Mouse (Mus musculus): ENCODE results near the gene Sparc.
"Not testable (repeated sequence)": the region's sequence is repeated elsewhere in the genome, so short reads cannot be mapped to it uniquely, and the experiment has no call there.

- TF ChIP-seq POLR2A (IDR thresholded peaks at IDR 0.05; ENCODE audit: low read depth, low read length); CTCF (IDR thresholded peaks at IDR 0.05; ENCODE audit: extremely low read depth, insufficient read length, insufficient replicate concordance, low read depth, low read length): not testable (repeated sequence)
These were observed 7.3 kb downstream of the Sparc start for GRCm38 (mm10) chr11:55415731-55416130.

All from small intestine, adult 2 months (tissue).